Mouse (Mus musculus) heart, embryonic 11.5 days (tissue): ENCODE measurements at regions not wholly inside any gene's neighbourhood (a gene's known extent, or its start where the extent isn't known, plus 50 kb on each side); places are given as distances from the start of the nearest gene placed in this dataset.

ENCODE experiments used
- ATAC-seq: fragments of 200-750 bp; cut with Nextera tagmentation; replicated peaks from 2 replicates; pipeline ENCODE4 v1.8.0; 2017; ENCODE audit warnings: moderate library complexity; ENCODE audit not compliant: insufficient number of reproducible peaks, low FRiP score, low TSS enrichment
- H3K27ac ChIP-seq: fragments of 300-500 bp; sonication (generic); 2 replicates; pipeline ENCODE4 v1.5.1; 2014; ENCODE audit warnings: mild to moderate bottlenecking, low read depth, low read length
- H3K27me3 ChIP-seq: fragments of 300-500 bp; sonication (generic); 2 replicates; pipeline ENCODE4 v1.6.1; 2014; ENCODE audit warnings: mild to moderate bottlenecking, low read length, mixed read lengths; ENCODE audit not compliant: control insufficient read depth, insufficient read depth
- H3K36me3 ChIP-seq: fragments of 300-500 bp; sonication (generic); 2 replicates; pipeline ENCODE4 v1.6.1; 2014; ENCODE audit warnings: mild to moderate bottlenecking, low read length, moderate library complexity, mixed read lengths; ENCODE audit not compliant: control insufficient read depth, insufficient read depth
- H3K4me1 ChIP-seq: fragments of 300-500 bp; sonication (generic); 2 replicates; pipeline ENCODE4 v1.6.1; 2014; ENCODE audit warnings: low read length; ENCODE audit not compliant: control insufficient read depth, insufficient read depth
- H3K4me2 ChIP-seq: fragments of 300-500 bp; sonication (generic); 2 replicates; pipeline ENCODE4 v1.6.1; 2014; ENCODE audit warnings: mild to moderate bottlenecking, moderate library complexity
- H3K4me3 ChIP-seq: fragments of 300-500 bp; sonication (generic); 2 replicates; pipeline ENCODE4 v1.5.1; 2014; ENCODE audit warnings: low read depth, low read length
- H3K9ac ChIP-seq: fragments of 300-500 bp; sonication (generic); 2 replicates; pipeline ENCODE4 v1.6.1; 2014; ENCODE audit warnings: mild to moderate bottlenecking, low read depth, low read length, moderate library complexity
- H3K9me3 ChIP-seq: fragments of 300-500 bp; sonication (generic); replicated peaks from 2 replicates; pipeline ENCODE4 v1.6.1; 2016; ENCODE audit warnings: low read length; ENCODE audit not compliant: control insufficient read depth
- WGBS: fragments of 180-500 bp; shearing (Covaris S2); extraction: QIAGEN DNeasy Blood & Tissue Kit; methylation state at CpG from one replicate; pipeline ENCODE4 v1.1.7; 2014; ENCODE audit not compliant: insufficient replicate concordance; 5-methylcytosine and 5-hydroxymethylcytosine counted together

- Histone ChIP-seq H3K9ac (no peak overlapping the region), H3K9me3 (no peaks in the 10 kb centered on the region), H3K27me3 (no peaks in the 10 kb centered on the region), H3K4me1 (0 out of 2 replicates have a peak, but pooled peaks cover 4% of the 10 kb centered on the region), H3K4me2 (no peak overlapping the region), H3K4me3 (no peak overlapping the region), H3K27ac (no peak overlapping the region), H3K36me3 (no peaks in the 10 kb centered on the region)
- WGBS, result 63% methylated on average over 13 of the region's 13 CpGs
- ATAC-seq, result no peak
These were observed 436.2 kb upstream of the Pou3f3 start for GRCm38 (mm10) chr1:42259216-42259977.

GRCm38 (mm10) chr1:42260033-42260925 lies 435.3 kb upstream of the Pou3f3 start:
- Histone ChIP-seq H3K27me3 (no peaks in the 10 kb centered on the region), H3K4me2 (no peak overlapping the region)
- WGBS, result 78% methylated on average over 9 of the region's 9 CpGs

GRCm38 (mm10) chr1:42261031-42261430 lies 434.5 kb upstream of the Pou3f3 start:
- H3K4me1 ChIP-seq, result 0 out of 2 replicates have a peak, but pooled peaks cover 4% of the 10 kb centered on the region
- H3K4me3 ChIP-seq, result no peak overlapping the region
- 81% methylated on average over 3 of the region's 3 CpGs for whole genome bisulfite sequencing
- no peak overlapping the region for H3K27ac ChIP-seq
- no peaks in the 10 kb centered on the region for H3K36me3 ChIP-seq
- H3K9me3 ChIP-seq, result no peaks in the 10 kb centered on the region
- no peak overlapping the region for H3K9ac ChIP-seq
- H3K27me3 ChIP-seq, result no peaks in the 10 kb centered on the region
- ATAC-seq, result no peak
- H3K4me2 ChIP-seq, result no peak overlapping the region

More at GRCm38 (mm10) chr1:42260033-42260925, 435.3 kb upstream of the Pou3f3 start:
- H3K36me3 ChIP-seq, result no peaks in the 10 kb centered on the region
- H3K4me3 ChIP-seq, result no peak overlapping the region
- ATAC-seq, result no peak
- H3K9ac ChIP-seq, result no peak overlapping the region
- no peaks in the 10 kb centered on the region for H3K9me3 ChIP-seq
- no peak overlapping the region for H3K27ac ChIP-seq
- 0 out of 2 replicates have a peak, but pooled peaks cover 4% of the 10 kb centered on the region for H3K4me1 ChIP-seq

- no peak for ATAC-seq
- H3K9me3 ChIP-seq, result no peaks in the 10 kb centered on the region
- H3K4me1 ChIP-seq, result 0 out of 2 replicates have a peak, but pooled peaks cover 4% of the 10 kb centered on the region
- 7% methylated on average over 13 of the region's 13 CpGs for WGBS
- H3K9ac ChIP-seq, result no peak overlapping the region
- no peak overlapping the region for H3K27ac ChIP-seq
- H3K36me3 ChIP-seq, result no peaks in the 10 kb centered on the region
- H3K27me3 ChIP-seq, result no peaks in the 10 kb centered on the region
- peak overlapping the region; percentile 23 for H3K4me3 ChIP-seq
- peak overlapping the region; percentile 57 for H3K4me2 ChIP-seq
These were observed 433.8 kb upstream of the Pou3f3 start for GRCm38 (mm10) chr1:42261800-42262199.

- Histone ChIP-seq H3K4me2 (no peak overlapping the region), H3K36me3 (no peaks in the 10 kb centered on the region), H3K9me3 (no peaks in the 10 kb centered on the region), H3K27me3 (no peaks in the 10 kb centered on the region), H3K9ac (no peak overlapping the region), H3K4me3 (no peak overlapping the region), H3K27ac (no peak overlapping the region), H3K4me1 (0 out of 2 replicates have a peak, but pooled peaks cover 4% of the 10 kb centered on the region)
- ATAC-seq, result no peak
- 59% methylated on average over 5 of the region's 5 CpGs for WGBS
These were observed 433.0 kb upstream of the Pou3f3 start for GRCm38 (mm10) chr1:42262606-42263005.

GRCm38 (mm10) chr1:42277130-42277529 lies 418.4 kb upstream of the Pou3f3 start:
- Histone ChIP-seq H3K27me3 (no peaks in the 10 kb centered on the region), H3K27ac (no peak overlapping the region), H3K4me3 (no peak overlapping the region), H3K9ac (no peak overlapping the region), H3K36me3 (no peaks in the 10 kb centered on the region), H3K9me3 (no peaks in the 10 kb centered on the region), H3K4me1 (no peaks in the 10 kb centered on the region), H3K4me2 (no peak overlapping the region)
- ATAC-seq, result no peak
- WGBS, result 58% methylated on average over 8 of the region's 8 CpGs

GRCm38 (mm10) chr1:42295841-42296240 lies 399.7 kb upstream of the Pou3f3 start:
- 81% methylated on average over 10 of the region's 10 CpGs for WGBS
- Histone ChIP-seq H3K27me3 (no peaks in the 10 kb centered on the region), H3K36me3 (no peaks in the 10 kb centered on the region), H3K4me2 (no peak overlapping the region), H3K27ac (no peak overlapping the region), H3K4me1 (no peaks in the 10 kb centered on the region), H3K4me3 (no peak overlapping the region), H3K9ac (no peak overlapping the region), H3K9me3 (no peaks in the 10 kb centered on the region)
- no peak for ATAC-seq

- Histone ChIP-seq H3K4me3 (no peak overlapping the region), H3K36me3 (no peaks in the 10 kb centered on the region), H3K27ac (no peak overlapping the region), H3K4me1 (no peaks in the 10 kb centered on the region), H3K9ac (no peak overlapping the region), H3K27me3 (no peaks in the 10 kb centered on the region), H3K9me3 (no peaks in the 10 kb centered on the region), H3K4me2 (no peak overlapping the region)
- ATAC-seq, result no peak
- 79% methylated on average over 1 of the region's 1 CpGs for WGBS
These were observed 386.3 kb upstream of the Pou3f3 start for GRCm38 (mm10) chr1:42309251-42309650.
